Mouse (Mus musculus): ENCODE data around the gene Nrde2. TPM values are rescaled to one million over a fixed set of nuclear protein-coding genes. Genes with fewer than 3 reads are reported as not detected.

Gene Nrde2
- polyA plus RNA-seq, 1 experiment from 2014 or later, result 7.6 TPM

GRCm38 (mm10) chr12:100178898-100179440 lies 19.5 kb upstream of the Nrde2 start:
- no peak overlapping the region for H3K9ac ChIP-seq
- no peaks in the 10 kb centered on the region for H3K27me3 ChIP-seq
- H3K27ac ChIP-seq, result no peak overlapping the region
- no peak for ATAC-seq (replicated peaks; ENCODE audit: insufficient number of reproducible peaks, insufficient read depth, low FRiP score, low read depth)
- no peaks in the 10 kb centered on the region for H3K9me3 ChIP-seq (replicated peaks)
- WGBS, result 49% methylated on average over 6 of the region's 6 CpGs
- H3K4me1 ChIP-seq (replicated peaks), result no peaks in the 10 kb centered on the region
- no peak overlapping the region for H3K4me3 ChIP-seq
- no peak overlapping the region for H3K4me2 ChIP-seq
- no peaks in the 10 kb centered on the region for H3K36me3 ChIP-seq

DNA sequence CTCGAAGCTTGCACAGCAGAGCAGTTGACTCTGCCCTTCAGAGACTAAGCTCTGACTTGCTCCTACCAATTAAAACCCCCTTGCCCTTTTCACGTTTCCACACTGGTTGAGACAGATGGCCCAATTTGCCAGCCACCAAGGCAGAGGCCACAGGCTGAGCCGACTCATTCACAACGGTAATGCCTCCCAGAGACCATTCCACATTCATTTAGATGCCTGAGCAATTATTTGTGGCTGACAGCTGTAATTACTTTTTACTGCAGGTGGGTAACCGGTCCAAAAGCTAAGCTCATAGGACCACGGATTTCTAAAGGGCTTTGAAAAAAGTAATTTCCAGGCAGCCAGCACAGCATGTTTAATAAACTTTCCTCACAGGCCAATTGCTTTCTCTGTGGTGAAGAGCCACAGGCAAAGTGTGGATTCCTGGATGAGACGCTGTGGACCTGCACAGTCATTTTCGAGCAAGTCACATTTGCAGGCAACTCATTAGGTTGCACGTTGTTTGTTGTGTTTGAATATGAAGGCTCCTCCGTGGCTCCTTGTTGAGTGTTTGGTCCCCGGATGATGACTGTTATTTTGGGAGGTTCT lies 17.1 kb upstream of the Nrde2 start:
- no peaks in the 10 kb centered on the region for H3K36me3 ChIP-seq
- no peak for ATAC-seq (replicated peaks; ENCODE audit: insufficient number of reproducible peaks, insufficient read depth, low FRiP score, low read depth)
- no peak overlapping the region for H3K4me3 ChIP-seq
- H3K27me3 ChIP-seq, result no peaks in the 10 kb centered on the region
- no peak overlapping the region for H3K4me2 ChIP-seq
- H3K9me3 ChIP-seq (replicated peaks), result no peaks in the 10 kb centered on the region
- H3K4me1 ChIP-seq (replicated peaks), result no peaks in the 10 kb centered on the region
- H3K9ac ChIP-seq, result no peak overlapping the region
- H3K27ac ChIP-seq, result no peak overlapping the region
- WGBS, result 67% methylated on average over 11 of the region's 11 CpGs

DNA sequence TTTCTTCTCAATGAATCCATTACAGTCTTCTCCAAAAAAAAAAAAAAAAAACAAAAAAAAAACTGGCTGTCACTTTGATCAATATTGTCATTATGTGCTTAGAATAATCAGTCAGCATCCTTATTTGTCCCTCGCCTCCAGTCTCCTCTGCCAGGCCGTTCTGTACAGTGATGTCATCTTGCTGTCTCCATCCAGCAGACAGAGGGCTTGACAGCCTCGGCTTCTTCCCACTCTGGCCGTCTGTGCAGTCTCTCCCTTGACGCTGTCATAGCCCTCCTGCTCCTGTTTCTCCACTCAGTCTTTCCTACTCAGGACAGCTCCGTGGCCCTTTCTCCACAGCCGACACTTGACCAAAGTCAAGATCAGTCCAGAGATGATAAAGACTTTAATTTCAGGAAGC lies 13.0 kb upstream of the Nrde2 start:
- H3K4me2 ChIP-seq, result no peak overlapping the region
- H3K27ac ChIP-seq, result no peak overlapping the region
- H3K4me3 ChIP-seq, result no peak overlapping the region
- no peaks in the 10 kb centered on the region for H3K36me3 ChIP-seq
- H3K9me3 ChIP-seq (replicated peaks), result no peaks in the 10 kb centered on the region
- ATAC-seq (replicated peaks; ENCODE audit: insufficient number of reproducible peaks, insufficient read depth, low FRiP score, low read depth), result no peak
- H3K4me1 ChIP-seq (replicated peaks), result peaks cover 9% of the 10 kb centered on the region
- H3K9ac ChIP-seq, result no peak overlapping the region
- 34% methylated on average over 7 of the region's 7 CpGs for WGBS
- H3K27me3 ChIP-seq, result no peaks in the 10 kb centered on the region

- Histone ChIP-seq H3K27ac (peak overlapping the region; percentile 54; the same call in 1 of the 2 replicates), H3K4me2 (peak overlapping the region; percentile 67), H3K27me3 (no peaks in the 10 kb centered on the region), H3K9me3 (replicated peaks) (no peaks in the 10 kb centered on the region), H3K4me1 (replicated peaks) (peaks cover 9% of the 10 kb centered on the region), H3K36me3 (no peaks in the 10 kb centered on the region), H3K4me3 (peak overlapping the region; percentile 36), H3K9ac (peak overlapping the region; percentile 3; the same call in 1 of the 2 replicates)
- ATAC-seq (replicated peaks; ENCODE audit: insufficient number of reproducible peaks, insufficient read depth, low FRiP score, low read depth), result peak; percentile 60
- WGBS, result 12% methylated on average over 28 of the region's 28 CpGs
These were observed 8.7 kb upstream of the Nrde2 start for GRCm38 (mm10) chr12:100167931-100168871.

- Histone ChIP-seq H3K27ac (0 out of 2 replicates have a peak overlapping the region, but pooled peaks have one; percentile 13), H3K4me3 (no peak overlapping the region), H3K36me3 (no peaks in the 10 kb centered on the region), H3K9ac (no peak overlapping the region), H3K27me3 (no peaks in the 10 kb centered on the region), H3K9me3 (replicated peaks) (no peaks in the 10 kb centered on the region), H3K4me2 (peak overlapping the region; percentile 67), H3K4me1 (replicated peaks) (peaks cover 9% of the 10 kb centered on the region)
- 88% methylated on average over 1 of the region's 1 CpGs for WGBS
- ATAC-seq (replicated peaks; ENCODE audit: insufficient number of reproducible peaks, insufficient read depth, low FRiP score, low read depth), result no peak
These were observed 8.0 kb upstream of the Nrde2 start for GRCm38 (mm10) chr12:100167502-100167901.

GRCm38 (mm10) chr12:100166939-100167338 lies 7.5 kb upstream of the Nrde2 start:
- Histone ChIP-seq H3K4me2 (no peak overlapping the region), H3K4me1 (replicated peaks) (peaks cover 9% of the 10 kb centered on the region), H3K9ac (no peak overlapping the region), H3K4me3 (no peak overlapping the region), H3K27me3 (no peaks in the 10 kb centered on the region), H3K27ac (no peak overlapping the region), H3K36me3 (no peaks in the 10 kb centered on the region), H3K9me3 (replicated peaks) (no peaks in the 10 kb centered on the region)
- ATAC-seq (replicated peaks; ENCODE audit: insufficient number of reproducible peaks, insufficient read depth, low FRiP score, low read depth), result no peak
- WGBS, result 85% methylated on average over 8 of the region's 8 CpGs

- no peak overlapping the region for H3K4me3 ChIP-seq
- no peaks in the 10 kb centered on the region for H3K27me3 ChIP-seq
- ATAC-seq (replicated peaks; ENCODE audit: insufficient number of reproducible peaks, insufficient read depth, low FRiP score, low read depth), result no peak
- H3K36me3 ChIP-seq, result no peaks in the 10 kb centered on the region
- WGBS, result 23% methylated on average over 3 of the region's 3 CpGs
- no peak overlapping the region for H3K4me2 ChIP-seq
- H3K9me3 ChIP-seq (replicated peaks), result no peaks in the 10 kb centered on the region
- H3K9ac ChIP-seq, result no peak overlapping the region
- no peak overlapping the region for H3K27ac ChIP-seq
- H3K4me1 ChIP-seq (replicated peaks), result peaks cover 9% of the 10 kb centered on the region
These were observed 6.7 kb upstream of the Nrde2 start for GRCm38 (mm10) chr12:100166177-100166576.

DNA sequence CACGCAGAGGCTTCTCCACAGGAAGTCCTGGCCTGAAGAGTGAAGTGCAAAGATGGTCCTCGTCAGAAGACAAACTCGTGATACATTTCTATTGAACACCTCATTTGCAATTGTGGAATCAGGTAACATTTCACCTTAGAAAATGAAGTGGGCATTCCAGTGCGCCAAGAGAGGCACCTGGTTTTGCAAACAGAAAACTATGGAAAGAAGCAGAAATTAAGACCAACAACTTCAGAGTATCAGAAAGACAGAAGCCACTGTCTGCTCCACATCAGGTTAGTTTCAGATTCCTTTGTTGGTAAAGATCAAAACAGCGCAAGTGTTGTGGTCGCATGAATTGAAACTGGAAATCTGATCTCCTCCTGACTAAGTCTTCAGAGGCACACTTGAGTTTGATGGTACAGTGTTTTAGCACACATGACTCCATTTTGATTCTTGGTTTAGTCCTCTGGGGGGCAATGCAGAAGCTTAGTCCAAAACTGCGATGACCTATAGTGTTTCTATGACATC lies 5.6 kb upstream of the Nrde2 start:
- H3K36me3 ChIP-seq, result no peaks in the 10 kb centered on the region
- no peak for ATAC-seq (replicated peaks; ENCODE audit: insufficient number of reproducible peaks, insufficient read depth, low FRiP score, low read depth)
- H3K27me3 ChIP-seq, result no peaks in the 10 kb centered on the region
- no peak overlapping the region for H3K4me2 ChIP-seq
- no peaks in the 10 kb centered on the region for H3K9me3 ChIP-seq (replicated peaks)
- no peak overlapping the region for H3K9ac ChIP-seq
- H3K4me3 ChIP-seq, result no peak overlapping the region
- H3K4me1 ChIP-seq (replicated peaks), result peaks cover 9% of the 10 kb centered on the region
- 70% methylated on average over 7 of the region's 7 CpGs for WGBS
- no peak overlapping the region for H3K27ac ChIP-seq

GRCm38 (mm10) chr12:100152466-100152865 lies 7.0 kb downstream of the Nrde2 start:
- ATAC-seq (replicated peaks; ENCODE audit: insufficient number of reproducible peaks, insufficient read depth, low FRiP score, low read depth), result no peak
- Histone ChIP-seq H3K9me3 (replicated peaks) (no peaks in the 10 kb centered on the region), H3K9ac (no peak overlapping the region), H3K4me3 (no peak overlapping the region), H3K27ac (no peak overlapping the region), H3K36me3 (peaks cover 31% of the 10 kb centered on the region), H3K27me3 (no peaks in the 10 kb centered on the region), H3K4me2 (no peak overlapping the region), H3K4me1 (replicated peaks) (no peaks in the 10 kb centered on the region)
- WGBS, result 90% methylated on average over 7 of the region's 7 CpGs

- Histone ChIP-seq H3K27ac (no peak overlapping the region), H3K4me2 (no peak overlapping the region), H3K9ac (no peak overlapping the region), H3K36me3 (peaks cover 83% of the 10 kb centered on the region), H3K27me3 (no peaks in the 10 kb centered on the region), H3K9me3 (replicated peaks) (no peaks in the 10 kb centered on the region), H3K4me1 (replicated peaks) (no peaks in the 10 kb centered on the region), H3K4me3 (no peak overlapping the region)
- no peak for ATAC-seq (replicated peaks; ENCODE audit: insufficient number of reproducible peaks, insufficient read depth, low FRiP score, low read depth)
- 63% methylated on average over 5 of the region's 5 CpGs for WGBS
These were observed 15.2 kb downstream of the Nrde2 start for GRCm38 (mm10) chr12:100144269-100144668.

DNA sequence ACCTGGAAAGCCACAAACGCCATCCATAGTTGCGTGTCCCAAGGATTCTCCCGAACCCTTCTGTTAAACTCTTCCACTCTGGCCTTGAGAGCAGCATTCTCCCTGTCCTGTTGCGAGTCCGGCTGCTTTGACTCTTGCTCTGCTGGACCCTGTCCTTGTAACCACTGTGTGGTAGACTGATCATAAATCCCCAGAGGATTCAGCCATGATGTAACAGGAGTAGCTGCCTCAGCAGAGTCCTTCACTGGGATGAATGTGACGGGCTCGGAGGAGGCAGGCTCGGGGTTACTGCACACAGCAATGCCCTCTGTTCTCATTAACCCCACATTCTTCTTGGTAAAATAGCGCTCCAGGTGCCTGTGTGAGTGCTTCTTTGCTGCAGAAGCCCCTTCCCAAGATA lies 15.7 kb downstream of the Nrde2 start:
- Histone ChIP-seq H3K27ac (no peak overlapping the region), H3K27me3 (no peaks in the 10 kb centered on the region), H3K9ac (no peak overlapping the region), H3K4me1 (replicated peaks) (no peaks in the 10 kb centered on the region), H3K9me3 (replicated peaks) (no peaks in the 10 kb centered on the region), H3K4me2 (no peak overlapping the region), H3K4me3 (no peak overlapping the region), H3K36me3 (peaks cover 83% of the 10 kb centered on the region)
- ATAC-seq (replicated peaks; ENCODE audit: insufficient number of reproducible peaks, insufficient read depth, low FRiP score, low read depth), result no peak
- WGBS, result 92% methylated on average over 9 of the region's 9 CpGs
